Mouse (Mus musculus) forebrain, embryonic 12.5 days (tissue): ENCODE data around the gene Slc38a4. TPM values are rescaled to one million over a fixed set of nuclear protein-coding genes. Genes with fewer than 3 reads are reported as not detected.
A peak's percentile ranks its signal among the peaks of the same experiment; 100 is the strongest.

Experiments used
- ATAC-seq: fragments of 200-750 bp; cut with Nextera tagmentation; 2 replicates; pipeline ENCODE4 v1.8.0; 2017; ENCODE audit warnings: moderate TSS enrichment; ENCODE audit not compliant: low FRiP score
- H3K27ac ChIP-seq: fragments of 300-500 bp; sonication (generic); 2 replicates; pipeline ENCODE4 v1.5.1; 2016; ENCODE audit warnings: mild to moderate bottlenecking
- H3K27me3 ChIP-seq: fragments of 300-500 bp; sonication (generic); 2 replicates; pipeline ENCODE4 v1.6.1; 2016; ENCODE audit warnings: mild to moderate bottlenecking
- H3K36me3 ChIP-seq: fragments of 300-500 bp; sonication (generic); replicated peaks from 2 replicates; pipeline ENCODE4 v1.6.1; 2016; ENCODE audit warnings: mild to moderate bottlenecking
- H3K4me1 ChIP-seq: fragments of 300-500 bp; sonication (generic); 2 replicates; pipeline ENCODE4 v1.6.1; 2016
- H3K4me2 ChIP-seq: fragments of 300-500 bp; sonication (generic); 2 replicates; pipeline ENCODE4 v1.6.1; 2016; ENCODE audit warnings: mild to moderate bottlenecking, moderate library complexity
- H3K4me3 ChIP-seq: fragments of 300-500 bp; sonication (generic); replicated peaks from 2 replicates; pipeline ENCODE4 v1.5.1; 2016; ENCODE audit warnings: mild to moderate bottlenecking
- H3K9ac ChIP-seq: fragments of 300-500 bp; sonication (generic); 2 replicates; pipeline ENCODE4 v1.6.1; 2016; ENCODE audit warnings: mild to moderate bottlenecking
- H3K9me3 ChIP-seq: fragments of 300-500 bp; sonication (generic); 2 replicates; pipeline ENCODE4 v1.6.1; 2016
- WGBS: fragments of 180-500 bp; shearing (Covaris S2); methylation state at CpG from one replicate; pipeline ENCODE4 v1.1.7; 2016; 5-methylcytosine and 5-hydroxymethylcytosine counted together
- polyA plus RNA-seq: library from polyadenylated mRNA; unstranded; fragments of >200 nt; fragmentation: Nextera tagmentation; extraction: Ambion mirVana; gene quantifications from 2 replicates; pipeline ENCODE4 v1.2.1, GENCODE M21; 2016

Slc38a4 gene
- polyA plus RNA-seq, result 8.8 and 14.1 TPM in 2 replicates

DNA sequence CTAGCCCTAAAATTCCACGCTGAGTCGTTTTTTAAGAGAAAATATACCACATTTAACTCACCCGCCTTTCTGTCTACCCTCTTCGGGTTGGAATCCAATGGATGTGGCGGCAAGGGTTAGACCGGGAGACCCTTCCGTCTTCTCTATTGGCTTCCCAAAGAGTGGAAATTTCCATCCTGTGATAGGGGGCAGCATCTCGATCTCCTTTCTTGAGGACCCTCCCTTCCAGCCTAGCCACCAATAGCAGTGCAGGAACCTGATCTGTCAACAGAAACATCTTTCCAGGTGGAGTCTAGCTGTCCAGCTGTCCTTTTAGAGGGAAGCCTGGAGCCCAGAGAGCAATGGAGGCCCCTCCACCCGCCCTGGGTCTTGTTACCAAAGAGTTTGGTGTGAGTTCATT lies at the start of gene Slc38a4:
Gene Slc38a4, minus strand, starts transcription at position 163 of the 400 bp plus-strand sequence.
- no peak for ATAC-seq
- 50% methylated on average over 9 of the region's 9 CpGs for whole genome bisulfite sequencing
- no peak within 1 kb of the TSS for H3K27ac ChIP-seq
- peak within 1 kb of the TSS; percentile 33 for H3K4me3 ChIP-seq
- peaks cover 16% of the 10 kb centered on the region; the same call in 1 of the 2 replicates for H3K9me3 ChIP-seq
- H3K36me3 ChIP-seq, result no peaks in the 10 kb centered on the region
- peaks cover 5% of the 10 kb centered on the region; the same call in 1 of the 2 replicates for H3K27me3 ChIP-seq
- H3K4me2 ChIP-seq, result peak within 1 kb of the TSS; percentile 56
- H3K9ac ChIP-seq, result 0 out of 2 replicates have a peak within 1 kb of the TSS, but pooled peaks have one; percentile 17
- H3K4me1 ChIP-seq, result no peaks in the 10 kb centered on the region

DNA sequence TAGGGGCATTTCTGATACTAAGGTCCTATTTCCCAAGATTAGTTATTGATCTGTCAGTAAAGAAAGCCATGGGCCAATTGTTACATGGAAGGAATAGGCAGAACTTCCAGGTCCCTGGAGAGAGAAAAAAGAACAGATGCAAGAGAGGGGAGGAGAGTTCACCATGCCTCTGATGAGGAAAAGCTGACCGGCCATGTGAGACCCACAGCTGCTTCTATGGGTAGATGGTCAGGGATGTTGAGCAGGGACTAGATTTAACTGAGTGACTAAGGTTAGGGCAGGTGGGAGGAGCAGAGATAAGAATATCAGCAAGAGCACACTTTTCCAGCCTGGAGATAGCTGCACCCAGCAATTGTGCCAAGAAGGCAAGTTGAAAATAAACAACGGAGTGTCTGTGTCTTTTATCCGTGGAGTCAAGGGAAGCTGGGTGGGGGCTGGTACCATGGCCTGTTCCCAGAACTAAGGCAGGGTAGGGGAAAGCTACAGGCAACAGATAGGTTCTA lies 49.2 kb upstream of the Slc38a4 start:
- ATAC-seq, result no peak
- Histone ChIP-seq H3K4me3 (no peak overlapping the region), H3K4me2 (no peak overlapping the region), H3K27me3 (no peaks in the 10 kb centered on the region), H3K27ac (no peak overlapping the region), H3K9me3 (no peaks in the 10 kb centered on the region), H3K36me3 (no peaks in the 10 kb centered on the region), H3K9ac (no peak overlapping the region), H3K4me1 (no peaks in the 10 kb centered on the region)
- WGBS, result 82% methylated on average over 3 of the region's 3 CpGs

DNA sequence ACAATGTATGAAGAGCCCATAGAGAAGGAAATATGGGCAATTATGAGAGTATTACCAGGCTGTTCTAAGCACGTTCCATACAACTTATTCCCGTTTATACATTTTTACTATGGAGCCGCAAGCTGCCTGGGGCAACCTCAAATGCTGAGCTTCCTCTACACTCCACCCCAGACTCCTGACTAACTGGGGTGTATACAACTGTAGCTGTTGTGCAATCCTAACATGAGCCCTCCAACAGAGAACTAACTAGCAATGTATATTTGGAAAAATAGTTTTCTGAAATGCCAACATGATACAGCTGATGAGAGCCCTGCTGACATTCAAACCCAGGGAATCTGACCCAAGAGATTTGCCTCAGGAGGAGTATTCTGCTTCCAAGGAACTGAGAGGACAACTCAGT lies 48.3 kb upstream of the Slc38a4 start:
- Histone ChIP-seq H3K27me3 (no peaks in the 10 kb centered on the region), H3K27ac (no peak overlapping the region), H3K4me1 (no peaks in the 10 kb centered on the region), H3K36me3 (no peaks in the 10 kb centered on the region), H3K9ac (no peak overlapping the region), H3K4me3 (no peak overlapping the region), H3K9me3 (no peaks in the 10 kb centered on the region), H3K4me2 (no peak overlapping the region)
- ATAC-seq, result no peak
- WGBS, result 93% methylated on average over 3 of the region's 3 CpGs

DNA sequence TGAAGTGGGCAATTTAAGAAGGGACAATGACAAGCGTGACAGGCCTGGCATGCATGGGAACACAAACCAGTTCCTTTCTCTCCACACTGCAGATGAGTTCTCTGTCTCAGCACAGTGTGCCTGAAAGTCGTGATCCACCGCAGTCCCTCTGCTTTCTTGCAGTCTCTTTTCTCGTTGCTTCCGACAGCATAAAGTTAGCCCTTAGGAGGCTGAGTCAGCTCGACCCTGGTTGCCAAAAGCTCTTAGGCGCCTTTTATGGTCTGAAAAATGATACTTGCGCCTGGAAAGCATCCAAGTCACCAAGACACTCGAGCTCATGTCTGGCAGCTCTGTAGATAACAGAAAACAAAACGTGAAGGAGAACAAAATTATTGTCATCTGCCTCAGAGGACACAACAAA lies 47.1 kb upstream of the Slc38a4 start:
- Histone ChIP-seq H3K4me2 (no peak overlapping the region), H3K4me3 (no peak overlapping the region), H3K36me3 (no peaks in the 10 kb centered on the region), H3K9me3 (no peaks in the 10 kb centered on the region), H3K4me1 (no peaks in the 10 kb centered on the region), H3K27ac (no peak overlapping the region), H3K9ac (no peak overlapping the region), H3K27me3 (no peaks in the 10 kb centered on the region)
- ATAC-seq, result no peak
- WGBS, result 82% methylated on average over 10 of the region's 10 CpGs

DNA sequence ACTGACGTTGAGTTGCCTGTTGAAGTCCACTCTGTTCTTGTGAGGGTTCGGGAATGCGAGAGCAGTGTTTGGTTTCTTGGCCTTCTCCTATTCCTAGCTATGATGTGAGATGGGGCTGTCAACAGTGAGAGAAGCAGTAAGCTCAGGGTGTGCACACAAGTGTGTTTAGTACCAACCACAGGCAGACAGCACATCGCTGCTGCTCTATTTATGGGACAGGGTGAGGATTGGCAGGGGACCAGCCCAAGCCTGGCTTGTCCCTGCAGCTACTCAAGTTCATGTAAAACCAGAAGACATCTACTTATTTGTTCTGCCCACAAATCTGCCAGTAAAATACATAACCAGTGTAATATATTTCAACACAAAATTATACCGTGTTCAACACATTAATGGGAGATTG lies 46.4 kb upstream of the Slc38a4 start:
- Histone ChIP-seq H3K4me2 (no peak overlapping the region), H3K4me3 (no peak overlapping the region), H3K27me3 (no peaks in the 10 kb centered on the region), H3K9ac (no peak overlapping the region), H3K36me3 (no peaks in the 10 kb centered on the region), H3K4me1 (no peaks in the 10 kb centered on the region), H3K9me3 (no peaks in the 10 kb centered on the region), H3K27ac (no peak overlapping the region)
- 94% methylated on average over 5 of the region's 5 CpGs for WGBS
- no peak for ATAC-seq

DNA sequence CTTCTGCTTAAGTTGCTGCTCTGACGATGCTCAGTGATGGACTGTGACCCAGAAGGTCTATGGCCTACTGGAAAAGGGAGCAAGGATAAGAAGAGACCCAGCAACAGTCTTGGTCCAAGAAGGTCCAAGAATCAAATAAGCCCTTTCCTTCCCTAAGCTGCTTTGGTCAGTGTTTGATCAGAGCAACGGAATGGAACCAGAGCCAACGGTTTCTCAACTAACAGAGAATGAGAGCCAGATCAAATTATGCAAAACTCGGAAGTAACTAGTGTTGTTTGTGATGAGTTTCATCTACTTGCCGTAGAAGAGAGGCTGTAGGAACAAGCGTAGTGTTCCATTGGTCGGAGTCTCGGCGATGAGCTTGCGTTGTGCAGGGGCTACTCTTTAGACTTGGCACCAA lies 43.3 kb upstream of the Slc38a4 start:
- Histone ChIP-seq H3K9ac (no peak overlapping the region), H3K27me3 (no peaks in the 10 kb centered on the region), H3K9me3 (0 out of 2 replicates have a peak, but pooled peaks cover 5% of the 10 kb centered on the region), H3K27ac (no peak overlapping the region), H3K4me3 (no peak overlapping the region), H3K4me1 (no peaks in the 10 kb centered on the region), H3K36me3 (no peaks in the 10 kb centered on the region), H3K4me2 (no peak overlapping the region)
- WGBS, result 94% methylated on average over 10 of the region's 10 CpGs
- ATAC-seq, result no peak

DNA sequence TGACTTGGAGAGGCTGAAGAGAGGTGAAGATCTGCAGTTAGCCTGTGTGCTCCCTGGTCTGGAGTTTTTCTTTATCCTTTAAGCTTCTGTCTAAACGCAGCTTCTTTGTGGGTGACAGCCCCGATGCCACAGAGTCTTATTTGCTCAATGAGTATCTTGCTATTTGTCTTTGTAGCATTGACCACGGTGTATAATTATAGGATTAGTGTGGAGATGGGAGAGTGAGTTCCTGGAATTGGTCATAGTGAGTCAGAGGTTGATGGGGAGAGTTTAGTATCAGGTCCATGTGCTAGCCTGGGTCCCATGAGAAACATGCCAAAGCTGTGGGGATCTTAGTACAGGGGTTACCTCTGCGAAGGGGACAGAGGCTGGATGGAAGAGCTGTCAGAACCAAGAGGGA lies 41.8 kb upstream of the Slc38a4 start:
- no peak overlapping the region for H3K9ac ChIP-seq
- H3K36me3 ChIP-seq, result no peaks in the 10 kb centered on the region
- H3K4me2 ChIP-seq, result no peak overlapping the region
- WGBS, result 65% methylated on average over 4 of the region's 4 CpGs
- no peak for ATAC-seq
- no peak overlapping the region for H3K27ac ChIP-seq
- H3K9me3 ChIP-seq, result 0 out of 2 replicates have a peak, but pooled peaks cover 5% of the 10 kb centered on the region
- H3K27me3 ChIP-seq, result no peaks in the 10 kb centered on the region
- no peaks in the 10 kb centered on the region for H3K4me1 ChIP-seq
- H3K4me3 ChIP-seq, result no peak overlapping the region

DNA sequence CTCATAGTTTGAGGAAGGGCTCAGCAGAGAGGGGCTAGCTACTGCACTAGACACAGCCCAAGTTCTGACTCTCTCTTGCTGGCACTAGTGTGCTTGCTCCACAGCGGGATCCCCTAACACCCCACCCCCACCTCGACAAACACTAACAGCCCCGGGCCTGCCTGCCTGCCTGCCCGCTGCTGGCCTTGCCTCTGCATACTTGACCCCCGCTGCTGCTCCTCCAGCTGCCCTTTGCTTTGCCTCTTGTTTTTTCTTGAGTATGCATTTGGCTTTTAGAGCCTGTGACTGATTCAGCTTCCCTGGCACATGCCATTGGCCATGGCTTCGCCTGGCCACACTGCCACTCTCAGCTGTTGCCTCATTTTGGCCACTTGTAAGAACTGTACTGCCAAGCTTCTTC lies 33.8 kb upstream of the Slc38a4 start:
- Histone ChIP-seq H3K4me2 (no peak overlapping the region), H3K4me1 (peaks cover 7% of the 10 kb centered on the region), H3K9ac (no peak overlapping the region), H3K27me3 (no peaks in the 10 kb centered on the region), H3K27ac (no peak overlapping the region), H3K9me3 (0 out of 2 replicates have a peak, but pooled peaks cover 4% of the 10 kb centered on the region), H3K4me3 (no peak overlapping the region), H3K36me3 (no peaks in the 10 kb centered on the region)
- WGBS, result 13% methylated on average over 6 of the region's 6 CpGs
- ATAC-seq, result no peak

DNA sequence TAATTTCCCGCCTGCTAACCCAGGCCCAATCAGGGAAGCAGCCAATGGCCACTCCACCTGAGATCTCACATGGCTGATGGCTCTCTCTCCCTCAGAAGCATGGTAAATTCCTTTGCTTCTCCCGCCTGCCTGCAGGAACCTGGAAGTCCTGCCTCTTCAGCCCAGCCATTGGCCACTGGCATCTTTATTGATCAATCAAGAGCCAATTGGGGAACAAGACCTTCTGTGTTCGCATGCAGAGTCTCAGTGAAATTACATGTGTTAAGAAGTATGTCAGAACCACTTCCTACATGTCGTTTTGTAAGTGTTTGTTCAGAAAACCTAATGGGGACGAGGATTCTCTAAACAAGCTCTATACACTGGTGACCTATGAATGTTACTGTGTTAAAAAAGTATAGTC lies 30.1 kb upstream of the Slc38a4 start:
- no peak for ATAC-seq

DNA sequence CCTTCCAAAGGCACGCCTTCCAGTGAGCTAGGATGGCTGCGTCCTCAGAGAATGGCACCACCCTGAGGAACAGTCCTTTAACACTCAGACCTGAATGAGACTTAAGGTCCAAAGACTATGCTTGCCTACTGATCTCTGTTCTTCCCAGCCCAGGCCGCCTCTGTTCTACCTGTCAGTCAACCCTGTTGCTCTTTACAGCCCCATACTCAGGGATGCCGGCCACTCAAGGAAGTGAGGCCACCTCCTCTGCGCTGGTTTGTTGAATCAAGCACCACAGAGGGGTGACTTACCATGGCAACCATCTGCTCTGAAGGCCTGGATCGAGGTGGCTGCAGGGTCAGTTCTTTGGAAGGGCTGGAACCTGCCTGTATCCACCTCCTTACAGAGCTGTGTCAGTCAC lies 21.9 kb upstream of the Slc38a4 start:
- WGBS, result 89% methylated on average over 6 of the region's 6 CpGs
- no peak for ATAC-seq
- Histone ChIP-seq H3K4me3 (no peak overlapping the region), H3K27me3 (no peaks in the 10 kb centered on the region), H3K36me3 (no peaks in the 10 kb centered on the region), H3K9ac (no peak overlapping the region), H3K4me1 (no peaks in the 10 kb centered on the region), H3K27ac (no peak overlapping the region), H3K9me3 (no peaks in the 10 kb centered on the region), H3K4me2 (no peak overlapping the region)

More for the DNA sequence above, 30.1 kb upstream of the Slc38a4 start:
- no peaks in the 10 kb centered on the region for H3K27me3 ChIP-seq
- no peaks in the 10 kb centered on the region for H3K9me3 ChIP-seq
- no peak overlapping the region for H3K27ac ChIP-seq
- WGBS, result 60% methylated on average over 5 of the region's 5 CpGs
- H3K4me3 ChIP-seq, result no peak overlapping the region
- H3K9ac ChIP-seq, result no peak overlapping the region
- H3K36me3 ChIP-seq, result no peaks in the 10 kb centered on the region
- H3K4me1 ChIP-seq, result peaks cover 7% of the 10 kb centered on the region
- H3K4me2 ChIP-seq, result no peak overlapping the region

DNA sequence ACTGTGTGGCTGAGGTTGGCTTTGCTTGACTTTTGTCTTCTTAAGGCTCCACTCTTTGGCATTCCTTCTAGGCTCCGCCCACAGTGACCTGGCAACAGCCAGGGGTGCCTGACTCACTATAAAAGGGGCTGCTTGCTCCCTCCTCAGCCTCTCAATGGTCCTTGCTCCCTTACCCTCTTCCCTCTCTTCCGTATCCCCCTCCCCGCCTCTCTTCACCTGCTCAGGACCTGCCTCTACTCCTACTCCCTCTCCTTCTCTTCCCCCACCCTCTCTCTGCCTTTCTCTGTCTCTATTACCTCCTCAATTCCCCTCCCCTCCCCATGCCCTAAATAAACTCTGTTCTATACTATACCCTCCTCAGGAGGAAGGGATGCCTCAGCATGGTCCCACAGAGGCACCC lies 20.3 kb upstream of the Slc38a4 start:
- 80% methylated on average over 3 of the region's 3 CpGs for WGBS
- no peaks in the 10 kb centered on the region for H3K4me1 ChIP-seq

DNA sequence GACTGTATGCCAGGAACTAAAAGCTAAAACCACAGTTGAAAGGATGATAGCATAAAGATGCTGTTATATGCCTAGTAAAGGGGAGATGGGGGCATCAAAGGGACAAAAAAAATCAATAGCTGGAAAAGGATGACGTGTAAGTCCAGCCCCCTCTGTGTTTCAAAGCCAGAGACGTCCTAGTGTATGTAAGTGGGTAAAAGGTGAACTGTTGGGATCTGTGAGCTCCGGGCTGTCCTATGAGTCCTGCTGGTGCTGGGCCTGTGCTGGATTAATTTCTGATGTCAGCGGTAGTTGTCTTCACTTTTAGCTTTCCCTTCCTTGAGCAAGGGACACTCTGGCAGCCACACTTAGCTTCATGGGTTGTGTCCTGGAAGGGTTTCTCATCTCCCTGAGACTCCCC lies 19.5 kb upstream of the Slc38a4 start:
- no peak for ATAC-seq

More for the DNA sequence above, 20.3 kb upstream of the Slc38a4 start:
- Histone ChIP-seq H3K4me3 (no peak overlapping the region), H3K36me3 (no peaks in the 10 kb centered on the region), H3K27me3 (no peaks in the 10 kb centered on the region), H3K4me2 (no peak overlapping the region), H3K9ac (no peak overlapping the region), H3K27ac (no peak overlapping the region), H3K9me3 (no peaks in the 10 kb centered on the region)
- no peak for ATAC-seq

More for the DNA sequence above, 19.5 kb upstream of the Slc38a4 start:
- no peak overlapping the region for H3K4me2 ChIP-seq
- no peaks in the 10 kb centered on the region for H3K9me3 ChIP-seq
- H3K4me3 ChIP-seq, result no peak overlapping the region
- no peak overlapping the region for H3K27ac ChIP-seq
- no peaks in the 10 kb centered on the region for H3K27me3 ChIP-seq
- no peaks in the 10 kb centered on the region for H3K4me1 ChIP-seq
- WGBS, result 83% methylated on average over 4 of the region's 4 CpGs
- H3K36me3 ChIP-seq, result no peaks in the 10 kb centered on the region
- no peak overlapping the region for H3K9ac ChIP-seq
